Mouse (Mus musculus): ENCODE results near the gene Gstm6. TPM values are rescaled to one million over a fixed set of nuclear protein-coding genes. Genes with fewer than 3 reads are reported as not detected.
A peak's percentile ranks its signal among the peaks of the same experiment; 100 is the strongest.

Gstm6 gene
- polyA plus RNA-seq, 1 experiment from 2014 or later, result 8.6 TPM

DNA sequence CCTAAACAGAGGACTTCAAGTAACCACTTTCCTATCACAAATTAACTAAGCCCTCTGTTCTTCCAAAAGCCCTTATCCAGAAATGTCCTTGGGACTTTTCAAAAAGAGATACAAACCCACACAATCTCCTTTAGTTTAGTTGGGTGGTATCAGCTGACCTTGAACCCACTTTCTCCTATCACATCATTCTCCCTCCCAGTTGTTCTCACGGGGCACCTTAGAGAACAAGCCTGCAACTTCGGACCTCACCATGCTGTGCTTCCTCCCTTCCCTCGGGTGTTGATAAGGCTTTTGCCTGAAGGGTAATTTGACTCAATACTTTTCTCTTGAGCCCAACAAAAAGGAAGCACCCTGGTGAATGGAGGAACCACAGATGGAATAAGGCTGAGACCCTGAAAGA, 7.7 kb downstream of the Gstm6 start:
- DNase-seq (ENCODE audit: low spot score), result no peak
- no peak overlapping the region for H3K27ac ChIP-seq (replicated peaks)
- H3K9me3 ChIP-seq, result no peaks in the 10 kb centered on the region
- 70% methylated on average over 3 of the region's 3 CpGs for WGBS
- no peaks in the 10 kb centered on the region for H3K36me3 ChIP-seq (replicated peaks)
- H3K27me3 ChIP-seq (replicated peaks; ENCODE audit: low read depth, poor library complexity, severe bottlenecking), result no peaks in the 10 kb centered on the region; the same call in 1 of the 2 replicates
- no peak overlapping the region for H3K4me3 ChIP-seq
- peaks cover 20% of the 10 kb centered on the region for H3K4me1 ChIP-seq

DNA sequence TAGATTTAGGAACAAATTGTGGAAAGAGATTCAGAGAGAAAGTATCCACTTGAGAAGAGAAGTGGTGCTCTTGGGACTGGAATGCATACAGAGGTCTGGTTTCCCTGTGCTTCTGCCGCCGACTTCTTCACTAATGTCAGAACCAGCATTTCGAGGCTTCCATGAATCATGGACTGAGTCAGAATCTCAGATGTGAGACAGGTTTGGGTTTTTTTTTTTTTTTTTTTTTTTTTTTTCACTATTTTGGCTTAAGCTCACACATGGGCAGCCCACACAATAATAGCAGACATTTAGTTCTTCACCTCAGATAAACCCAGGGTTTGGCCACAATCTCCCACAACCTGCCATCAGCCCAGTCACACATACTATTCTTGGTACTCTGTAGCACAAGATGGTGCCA, 8.3 kb downstream of the Gstm6 start:
- no peak for DNase-seq (ENCODE audit: low spot score)
- 88% methylated on average over 3 of the region's 3 CpGs for WGBS
- no peak overlapping the region for H3K27ac ChIP-seq (replicated peaks)

DNA sequence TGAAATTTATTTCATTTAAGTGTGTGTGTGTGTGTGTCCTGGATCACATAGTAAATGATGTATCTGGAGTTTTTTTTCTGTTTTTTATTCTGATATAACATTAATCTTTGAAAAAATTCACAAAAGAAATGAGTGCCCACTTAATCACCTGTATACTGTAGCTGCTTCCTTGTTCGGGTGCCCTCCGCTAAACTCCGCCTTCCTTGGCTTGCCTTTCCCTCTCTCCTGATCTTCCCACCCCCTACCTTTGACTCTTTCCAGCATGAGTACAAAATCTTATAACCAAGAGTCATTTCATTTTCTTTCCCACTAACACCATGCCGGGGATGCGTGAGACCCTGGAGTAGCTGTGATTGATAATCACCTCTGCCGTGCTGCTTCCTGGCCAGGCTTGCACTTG, 11.4 kb downstream of the Gstm6 start:
- Histone ChIP-seq H3K27ac (replicated peaks) (no peak overlapping the region), H3K4me3 (no peak overlapping the region), H3K4me1 (peaks cover 14% of the 10 kb centered on the region), H3K27me3 (replicated peaks; ENCODE audit: low read depth, poor library complexity, severe bottlenecking) (no peaks in the 10 kb centered on the region; the same call in 1 of the 2 replicates), H3K36me3 (replicated peaks) (no peaks in the 10 kb centered on the region), H3K9me3 (no peaks in the 10 kb centered on the region)
- DNase-seq (ENCODE audit: low spot score), result no peak
- WGBS, result 83% methylated on average over 6 of the region's 6 CpGs

More for the DNA sequence above, 8.3 kb downstream of the Gstm6 start:
- Histone ChIP-seq H3K4me3 (no peak overlapping the region), H3K27me3 (replicated peaks; ENCODE audit: low read depth, poor library complexity, severe bottlenecking) (no peaks in the 10 kb centered on the region; the same call in 1 of the 2 replicates), H3K36me3 (replicated peaks) (no peaks in the 10 kb centered on the region), H3K9me3 (no peaks in the 10 kb centered on the region), H3K4me1 (peaks cover 21% of the 10 kb centered on the region)

DNA sequence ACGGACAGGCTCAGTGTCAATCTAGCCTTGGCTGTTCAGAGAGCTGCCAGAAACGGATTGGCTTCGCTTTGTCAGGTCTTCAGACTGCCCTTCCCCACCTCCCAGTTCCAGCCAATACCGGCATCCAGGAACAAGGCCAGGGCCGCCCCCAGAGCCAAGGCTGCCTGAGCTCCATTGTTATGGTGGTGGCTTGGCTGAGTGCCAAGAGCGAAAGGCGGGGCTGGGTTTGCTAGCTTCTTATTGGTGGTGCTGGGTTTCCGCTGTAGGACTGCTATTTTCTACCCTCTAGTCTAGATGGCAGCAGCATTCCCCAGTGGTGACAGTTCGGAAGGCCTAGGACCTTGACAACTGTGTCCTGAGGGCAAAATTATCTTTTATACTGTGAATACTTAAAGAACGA, 11.9 kb downstream of the Gstm6 start, which contains the start of gene Gstm7:
Gene Gstm7, minus strand, starts transcription at position 148 of the 400 bp plus-strand sequence.
- Histone ChIP-seq H3K9me3 (no peaks in the 10 kb centered on the region), H3K4me1 (peaks cover 14% of the 10 kb centered on the region), H3K27ac (replicated peaks) (peak within 1 kb of the TSS; percentile 84), H3K4me3 (peak within 1 kb of the TSS; percentile 55), H3K36me3 (replicated peaks) (no peaks in the 10 kb centered on the region), H3K27me3 (replicated peaks; ENCODE audit: low read depth, poor library complexity, severe bottlenecking) (no peaks in the 10 kb centered on the region; the same call in 1 of the 2 replicates)
- peak; percentile 98 for DNase-seq (ENCODE audit: low spot score)
- 5% methylated on average over 10 of the region's 10 CpGs for WGBS

DNA sequence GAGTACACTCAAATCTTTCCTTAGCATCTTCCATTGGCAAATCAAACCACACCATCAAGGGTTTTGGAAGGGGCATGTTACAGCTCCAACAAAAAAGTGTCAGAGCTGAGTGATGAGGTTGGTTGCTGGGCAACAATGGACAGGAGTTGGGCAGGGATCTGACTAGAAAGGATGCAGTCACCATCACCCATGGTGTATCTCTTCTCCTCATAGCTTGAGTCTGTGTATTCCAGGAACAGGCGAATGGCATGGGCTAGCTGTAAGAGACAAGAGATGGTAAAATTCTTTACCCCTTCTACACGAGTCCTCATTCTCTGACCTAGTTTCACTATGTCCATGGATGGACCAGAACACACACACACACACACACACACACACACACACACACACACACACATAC, 12.4 kb downstream of the Gstm6 start:
- WGBS, result 75% methylated on average over 2 of the region's 2 CpGs
- Histone ChIP-seq H3K9me3 (no peaks in the 10 kb centered on the region), H3K4me3 (peak overlapping the region; percentile 55), H3K27ac (replicated peaks) (peak overlapping the region; percentile 84), H3K4me1 (peaks cover 14% of the 10 kb centered on the region), H3K27me3 (replicated peaks; ENCODE audit: low read depth, poor library complexity, severe bottlenecking) (no peaks in the 10 kb centered on the region; the same call in 1 of the 2 replicates), H3K36me3 (replicated peaks) (no peaks in the 10 kb centered on the region)
- no peak for DNase-seq (ENCODE audit: low spot score)

DNA sequence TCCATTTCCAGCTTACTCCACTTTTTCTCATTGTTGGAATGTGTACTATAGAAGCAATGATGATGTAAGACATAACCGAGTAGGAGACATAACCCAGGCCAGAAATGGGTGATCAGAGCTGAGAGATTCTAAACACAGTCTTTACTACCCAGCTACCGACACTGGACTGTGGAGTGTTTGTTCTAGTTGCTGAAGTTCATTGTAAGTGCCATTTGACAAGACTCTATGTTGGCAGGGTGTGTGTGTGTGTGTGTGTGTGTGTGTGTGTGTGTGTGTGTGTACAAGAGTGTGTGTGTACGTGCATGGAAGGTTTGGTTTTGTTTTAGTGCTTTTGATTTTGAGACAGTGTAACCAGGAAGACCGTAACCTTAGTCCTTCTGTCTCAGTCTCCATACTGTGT, 13.8 kb downstream of the Gstm6 start:
- WGBS, result 84% methylated on average over 4 of the region's 4 CpGs
- Histone ChIP-seq H3K27ac (replicated peaks) (no peak overlapping the region), H3K4me1 (peaks cover 14% of the 10 kb centered on the region), H3K27me3 (replicated peaks; ENCODE audit: low read depth, poor library complexity, severe bottlenecking) (no peaks in the 10 kb centered on the region; the same call in 1 of the 2 replicates), H3K9me3 (no peaks in the 10 kb centered on the region), H3K36me3 (replicated peaks) (no peaks in the 10 kb centered on the region), H3K4me3 (no peak overlapping the region)
- no peak for DNase-seq (ENCODE audit: low spot score)

DNA sequence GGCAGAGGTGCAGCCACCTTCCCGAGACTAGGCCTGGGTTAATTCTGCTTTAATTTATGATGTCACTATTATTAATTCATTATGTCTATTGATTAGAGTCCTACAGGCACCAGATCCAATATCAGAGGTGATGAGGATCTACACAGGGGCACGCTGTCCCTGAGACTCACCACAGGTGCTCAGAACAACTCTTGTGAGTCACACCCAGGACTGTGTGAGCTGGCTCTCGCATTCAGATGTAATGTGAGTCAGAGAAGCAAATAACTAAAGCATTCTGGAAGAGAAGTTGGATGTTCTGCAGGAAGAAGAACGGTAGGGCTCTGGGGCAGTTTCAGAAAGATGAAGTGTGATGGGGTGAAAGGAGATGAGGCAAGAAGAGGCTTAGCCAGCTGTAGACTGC, 14.3 kb downstream of the Gstm6 start:
- DNase-seq (ENCODE audit: low spot score), result no peak
- no peaks in the 10 kb centered on the region for H3K36me3 ChIP-seq (replicated peaks)
- peaks cover 14% of the 10 kb centered on the region for H3K4me1 ChIP-seq
- no peaks in the 10 kb centered on the region for H3K9me3 ChIP-seq
- 87% methylated on average over 4 of the region's 4 CpGs for WGBS
- H3K4me3 ChIP-seq, result no peak overlapping the region
- no peak overlapping the region for H3K27ac ChIP-seq (replicated peaks)
- no peaks in the 10 kb centered on the region; the same call in 1 of the 2 replicates for H3K27me3 ChIP-seq (replicated peaks; ENCODE audit: low read depth, poor library complexity, severe bottlenecking)

DNA sequence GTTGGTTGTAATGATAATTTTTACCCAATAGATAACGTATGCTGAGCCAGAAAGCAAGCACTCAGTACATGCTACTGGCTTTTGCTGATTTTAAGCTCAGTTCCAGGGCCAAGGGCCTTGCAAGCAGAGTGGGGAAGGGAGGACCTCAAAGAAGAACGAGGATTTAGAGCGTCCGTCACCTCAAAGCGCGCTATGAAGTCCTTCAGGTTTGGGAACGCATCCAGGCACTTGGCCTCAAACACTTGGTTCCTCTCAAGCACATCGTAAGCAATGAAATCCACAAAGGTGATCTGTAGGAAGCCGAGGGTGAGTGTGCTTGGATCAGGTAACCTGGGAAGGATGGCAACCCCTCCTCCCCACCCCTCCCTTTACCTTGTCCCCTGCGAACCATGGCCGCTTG, 14.9 kb downstream of the Gstm6 start:
- Histone ChIP-seq H3K4me3 (no peak overlapping the region), H3K36me3 (replicated peaks) (no peaks in the 10 kb centered on the region), H3K4me1 (peaks cover 14% of the 10 kb centered on the region), H3K27ac (replicated peaks) (no peak overlapping the region), H3K9me3 (no peaks in the 10 kb centered on the region), H3K27me3 (replicated peaks; ENCODE audit: low read depth, poor library complexity, severe bottlenecking) (no peaks in the 10 kb centered on the region; the same call in 1 of the 2 replicates)
- 85% methylated on average over 11 of the region's 11 CpGs for WGBS
- no peak for DNase-seq (ENCODE audit: low spot score)

DNA sequence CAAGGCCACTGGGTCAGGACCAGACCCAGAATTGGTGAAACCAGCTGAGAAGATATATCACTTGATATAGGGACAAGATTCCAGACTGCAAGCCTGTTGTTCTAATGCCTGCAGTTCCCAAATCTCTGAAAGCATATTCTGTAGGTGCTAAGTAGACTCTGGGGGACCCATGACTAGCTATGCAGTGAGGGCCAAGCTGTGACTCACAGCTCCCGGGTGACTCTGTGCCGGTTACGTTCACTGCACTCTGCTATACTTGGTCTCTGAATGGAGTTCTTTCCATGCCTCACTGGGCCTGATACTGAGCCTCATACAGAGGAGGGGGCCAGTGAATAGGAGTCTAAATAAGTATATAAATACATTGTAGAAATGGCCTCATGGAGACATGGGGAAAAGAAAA, 15.7 kb downstream of the Gstm6 start:
- Histone ChIP-seq H3K36me3 (replicated peaks) (no peaks in the 10 kb centered on the region), H3K27ac (replicated peaks) (no peak overlapping the region), H3K9me3 (no peaks in the 10 kb centered on the region), H3K27me3 (replicated peaks; ENCODE audit: low read depth, poor library complexity, severe bottlenecking) (no peaks in the 10 kb centered on the region), H3K4me3 (no peak overlapping the region), H3K4me1 (peaks cover 14% of the 10 kb centered on the region)
- no peak for DNase-seq (ENCODE audit: low spot score)
- WGBS, result 81% methylated on average over 3 of the region's 3 CpGs

DNA sequence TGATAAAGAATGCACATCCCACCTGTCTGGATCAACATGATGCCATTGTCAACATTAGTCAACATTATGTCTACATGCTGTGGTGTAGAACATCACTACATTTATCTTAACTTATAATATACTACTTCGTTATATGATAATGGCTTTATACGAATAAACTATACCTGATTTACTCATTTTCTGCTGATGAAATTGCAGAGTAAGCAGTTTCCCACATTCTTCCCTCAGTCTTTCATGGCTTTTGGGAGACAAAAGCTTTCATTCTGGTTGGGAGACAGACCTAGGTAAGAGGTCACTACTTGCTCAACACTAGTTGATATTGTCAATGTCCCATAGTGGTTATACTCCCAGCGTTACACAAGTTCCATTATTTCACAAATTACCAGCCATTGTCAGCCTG, 18.2 kb downstream of the Gstm6 start:
- H3K4me1 ChIP-seq, result no peaks in the 10 kb centered on the region
- no peak for DNase-seq (ENCODE audit: low spot score)
- no peaks in the 10 kb centered on the region for H3K36me3 ChIP-seq (replicated peaks)
- H3K27ac ChIP-seq (replicated peaks), result no peak overlapping the region
- WGBS, result 89% methylated on average over 3 of the region's 3 CpGs
- no peaks in the 10 kb centered on the region for H3K27me3 ChIP-seq (replicated peaks; ENCODE audit: low read depth, poor library complexity, severe bottlenecking)
- H3K9me3 ChIP-seq, result no peaks in the 10 kb centered on the region
- no peak overlapping the region for H3K4me3 ChIP-seq

DNA sequence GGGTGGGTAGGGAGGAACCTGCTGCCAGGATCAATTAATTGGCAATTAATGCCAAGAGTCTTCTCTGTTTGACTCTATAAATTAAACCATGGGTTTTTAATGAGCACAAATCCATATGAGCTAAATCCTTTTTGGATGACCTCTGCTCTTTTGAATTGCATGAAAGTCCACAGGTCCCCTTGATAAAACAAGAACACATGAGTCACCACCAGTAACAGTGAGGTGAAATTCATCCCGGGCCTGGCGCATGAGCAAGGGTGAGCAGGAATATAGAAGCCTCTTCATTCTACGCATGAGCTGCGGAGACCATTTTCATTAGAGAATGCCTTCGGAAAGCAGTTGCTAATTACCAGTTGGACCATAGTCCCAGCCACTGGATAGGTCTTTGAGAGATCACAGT, 23.2 kb downstream of the Gstm6 start:
- Histone ChIP-seq H3K36me3 (replicated peaks) (no peaks in the 10 kb centered on the region), H3K27ac (replicated peaks) (no peak overlapping the region), H3K4me1 (no peaks in the 10 kb centered on the region), H3K4me3 (no peak overlapping the region), H3K27me3 (replicated peaks; ENCODE audit: low read depth, poor library complexity, severe bottlenecking) (no peaks in the 10 kb centered on the region), H3K9me3 (no peaks in the 10 kb centered on the region)
- no peak for DNase-seq (ENCODE audit: low spot score)
- WGBS, result 95% methylated on average over 5 of the region's 5 CpGs

DNA sequence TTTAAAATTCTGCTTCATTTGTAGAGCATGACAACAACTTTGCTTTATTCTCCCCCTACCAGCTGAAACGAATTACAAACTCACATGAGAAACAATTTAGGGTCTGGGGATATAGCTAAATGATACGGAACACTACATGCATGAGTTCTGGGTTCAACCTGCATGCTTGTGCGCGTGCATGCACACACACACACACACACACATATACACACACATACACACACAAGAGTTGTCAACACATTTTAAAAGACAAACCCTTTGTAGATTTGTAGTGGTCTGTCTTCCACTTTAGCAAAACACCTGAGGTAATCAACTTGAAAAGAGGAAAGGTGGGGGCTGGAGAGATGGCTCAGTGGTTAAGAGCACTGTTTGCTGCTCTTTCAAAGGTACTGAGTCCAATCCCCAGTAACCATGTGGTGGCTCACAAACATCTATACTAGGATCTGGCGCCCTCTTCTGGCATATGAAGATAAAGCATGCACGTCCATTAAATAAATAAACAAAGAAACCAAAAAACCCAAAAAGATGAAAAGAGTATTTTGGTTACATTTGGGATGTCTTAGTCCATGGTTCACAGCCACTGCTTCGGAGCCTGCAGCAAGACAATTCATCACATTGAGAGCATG, 25.7 kb downstream of the Gstm6 start:
- no peaks in the 10 kb centered on the region for H3K9me3 ChIP-seq
- no peak overlapping the region for H3K4me3 ChIP-seq
- WGBS, result 58% methylated on average over 7 of the region's 7 CpGs
- no peak overlapping the region for H3K27ac ChIP-seq (replicated peaks)
- H3K36me3 ChIP-seq (replicated peaks), result no peaks in the 10 kb centered on the region
- DNase-seq (ENCODE audit: low spot score), result peak; percentile 47
- no peaks in the 10 kb centered on the region for H3K4me1 ChIP-seq
- no peaks in the 10 kb centered on the region for H3K27me3 ChIP-seq (replicated peaks; ENCODE audit: low read depth, poor library complexity, severe bottlenecking)

DNA sequence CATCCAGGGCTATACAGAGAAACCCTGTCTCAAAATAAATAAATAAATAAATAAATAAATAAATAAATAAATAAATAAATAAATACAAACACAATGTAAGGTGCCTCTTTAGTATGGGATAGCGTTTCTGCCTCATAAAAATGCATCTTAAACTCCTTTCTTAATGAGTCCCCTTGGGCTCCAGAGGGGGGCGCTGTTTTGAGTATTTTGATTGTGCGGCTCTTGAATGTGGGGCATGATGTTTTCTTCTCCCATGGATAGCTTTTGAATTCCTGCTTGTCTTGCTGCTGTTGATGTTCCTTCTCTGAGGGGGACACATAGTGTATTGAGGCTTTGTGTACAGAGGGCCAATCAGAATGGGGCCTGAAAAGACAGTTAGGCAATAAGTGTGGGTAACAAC, 26.5 kb downstream of the Gstm6 start:
- no peak overlapping the region for H3K4me3 ChIP-seq
- no peaks in the 10 kb centered on the region for H3K36me3 ChIP-seq (replicated peaks)
- no peaks in the 10 kb centered on the region for H3K9me3 ChIP-seq
- H3K27ac ChIP-seq (replicated peaks), result no peak overlapping the region
- no peak for DNase-seq (ENCODE audit: low spot score)
- no peaks in the 10 kb centered on the region for H3K4me1 ChIP-seq
- no peaks in the 10 kb centered on the region for H3K27me3 ChIP-seq (replicated peaks; ENCODE audit: low read depth, poor library complexity, severe bottlenecking)
- WGBS, result 81% methylated on average over 3 of the region's 3 CpGs

All from embryonic facial prominence, embryonic 10.5 days (tissue).